Mouse (Mus musculus) G1E (cell line): Measurements from ENCODE around the gene Tfdp1.
A peak's percentile ranks its signal among the peaks of the same experiment; 100 is the strongest.

Source experiments
- CTCF ChIP-seq: IDR thresholded peaks from 2 replicates; pipeline ENCODE4 v1.5.1; 2012; ENCODE audit warnings: low read depth, low read length, inconsistent platforms, mixed read lengths
- GATA1 ChIP-seq: IDR thresholded peaks from 2 replicates; pipeline ENCODE4 v1.6.1; 2012; ENCODE audit warnings: borderline replicate concordance, low read length, inconsistent platforms, mixed read lengths
- POLR2AphosphoS5 ChIP-seq: IDR thresholded peaks from 2 replicates; pipeline ENCODE4 v1.6.1; 2012; ENCODE audit warnings: low read depth, low read length, inconsistent platforms; ENCODE audit not compliant: insufficient replicate concordance
- TAL1 ChIP-seq: conservative IDR thresholded peaks from 2 replicates; pipeline ENCODE4 v1.6.1; 2012; ENCODE audit warnings: low read depth, low read length, inconsistent platforms, mixed read lengths

DNA sequence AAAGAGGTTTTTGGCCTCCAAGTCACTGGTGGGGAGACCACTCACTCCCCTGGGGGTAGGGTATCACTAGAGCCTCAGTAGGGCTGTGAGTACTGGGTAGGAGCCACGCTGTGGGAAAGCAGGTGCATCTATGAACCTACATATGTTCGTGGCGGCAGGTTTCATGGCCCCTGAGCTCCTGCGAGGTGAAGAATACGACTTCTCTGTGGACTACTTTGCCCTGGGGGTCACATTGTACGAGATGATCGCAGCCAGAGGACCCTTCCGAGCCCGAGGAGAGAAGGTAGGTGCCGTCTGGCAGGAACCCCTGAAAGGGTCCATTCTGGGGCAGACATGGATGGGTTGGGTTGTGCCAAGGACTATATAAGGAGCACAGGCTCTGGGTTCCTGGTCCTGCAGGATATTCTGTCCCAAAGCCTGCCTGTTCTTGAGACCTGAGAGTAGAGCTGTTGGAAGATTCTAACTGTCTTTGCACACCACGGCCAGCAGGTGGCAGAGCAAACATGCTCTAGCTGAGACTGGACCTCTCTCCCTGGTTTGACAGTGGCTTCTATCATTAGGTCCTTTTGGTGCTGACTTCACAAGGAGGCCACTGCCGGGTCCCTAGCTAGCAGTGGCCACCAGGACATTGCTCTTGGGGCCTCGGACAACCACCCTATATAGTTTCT is 74.5 kb downstream of the Tfdp1 start:
- TF ChIP-seq CTCF = peak; percentile 76
- no peak for TF ChIP-seq GATA1
- TF ChIP-seq TAL1 = no peak
- no peak for TF ChIP-seq POLR2AphosphoS5
